Mouse (Mus musculus): Measurements from ENCODE around the gene Gm6034. TPM values are rescaled to one million over a fixed set of nuclear protein-coding genes. Genes with fewer than 3 reads are reported as not detected.

Gm6034 gene
- total and polyA plus RNA-seq, 3 experiments = not detected

Other genes starting within 250 kb of the Gm6034 start
- gene Ier3, start 221.3 kb upstream of the Gm6034 start, total RNA-seq (2021) = 10 to 100 TPM; 15.6 to 37.0 TPM
- gene Ier3, start 221.3 kb upstream of the Gm6034 start, polyA plus RNA-seq (2012; rRNA removed) = 30.9 and 33.1 TPM in 2 replicates
- 100 to 1,000 TPM; 133 to 148 TPM for gene Flot1, start 219.7 kb upstream of the Gm6034 start, total RNA-seq (2021)
- 138 and 144 TPM in 2 replicates for gene Flot1, start 219.7 kb upstream of the Gm6034 start, polyA plus RNA-seq (2012; rRNA removed)
- 10 to 100 TPM; 83.0 to 90.1 TPM for gene Tubb5, start 204.7 kb upstream of the Gm6034 start, total RNA-seq (2021)
- 108 and 134 TPM in 2 replicates for gene Tubb5, start 204.7 kb upstream of the Gm6034 start, polyA plus RNA-seq (2012; rRNA removed)
- gene Mdc1, start 201.4 kb upstream of the Gm6034 start, total RNA-seq (2021) = 10 to 100 TPM; 13.2 to 13.3 TPM
- gene Mdc1, start 201.4 kb upstream of the Gm6034 start, polyA plus RNA-seq (2012; rRNA removed) = 4.2 and 8.3 TPM in 2 replicates
- gene Nrm, start 181.6 kb upstream of the Gm6034 start, total RNA-seq (2021) = 1 to 10 TPM; 1.8 TPM
- 5.3 and 5.6 TPM in 2 replicates for gene Nrm, start 181.6 kb upstream of the Gm6034 start, polyA plus RNA-seq (2012; rRNA removed)
- 10 to 100 TPM; 12.8 to 18.6 TPM for gene Ppp1r18, start 177.4 kb upstream of the Gm6034 start, total RNA-seq (2021)
- 18.9 and 21.3 TPM in 2 replicates for gene Ppp1r18, start 177.4 kb upstream of the Gm6034 start, polyA plus RNA-seq (2012; rRNA removed)
- 10 to 100 TPM; 19.3 to 20.3 TPM for gene Dhx16, start 163.1 kb upstream of the Gm6034 start, total RNA-seq (2021)
- 27.7 and 38.0 TPM in 2 replicates for gene Dhx16, start 163.1 kb upstream of the Gm6034 start, polyA plus RNA-seq (2012; rRNA removed)
- gene 2310061I04Rik, start 145.5 kb upstream of the Gm6034 start, total RNA-seq (2021) = 100 to 1,000 TPM in 1 of 2 experiments, 10 to 100 TPM in 1; 99.4 to 116 TPM
- 164 and 176 TPM in 2 replicates for gene 2310061I04Rik, start 145.5 kb upstream of the Gm6034 start, polyA plus RNA-seq (2012; rRNA removed)
- gene Atat1, start 132.9 kb upstream of the Gm6034 start, total RNA-seq (2021) = 1 to 10 TPM; 6.0 TPM
- gene Atat1, start 132.9 kb upstream of the Gm6034 start, polyA plus RNA-seq (2012; rRNA removed) = 22.0 and 24.3 TPM in 2 replicates
- 10 to 100 TPM; 50.9 to 56.2 TPM for gene Mrps18b, start 126.6 kb upstream of the Gm6034 start, total RNA-seq (2021)
- gene Mrps18b, start 126.6 kb upstream of the Gm6034 start, polyA plus RNA-seq (2012; rRNA removed) = 76.0 and 99.7 TPM in 2 replicates
- 10 to 100 TPM; 26.4 to 40.9 TPM for gene Ppp1r10, start 126.5 kb upstream of the Gm6034 start, total RNA-seq (2021)
- 18.1 and 18.7 TPM in 2 replicates for gene Ppp1r10, start 126.5 kb upstream of the Gm6034 start, polyA plus RNA-seq (2012; rRNA removed)
- gene Abcf1, start 73.2 kb upstream of the Gm6034 start, total RNA-seq (2021) = 10 to 100 TPM; 63.0 to 75.2 TPM
- gene Abcf1, start 73.2 kb upstream of the Gm6034 start, polyA plus RNA-seq (2012; rRNA removed) = 54.5 and 59.6 TPM in 2 replicates
- 10 to 100 TPM; 27.4 to 35.6 TPM for gene Gnl1, start 63.1 kb upstream of the Gm6034 start, total RNA-seq (2021)
- gene Gnl1, start 63.1 kb upstream of the Gm6034 start, polyA plus RNA-seq (2012; rRNA removed) = 17.0 and 18.2 TPM in 2 replicates
- 1 to 10 TPM; 3.9 to 4.3 TPM for gene Prr3, start 62.7 kb upstream of the Gm6034 start, total RNA-seq (2021)
- 6.8 and 7.6 TPM in 2 replicates for gene Prr3, start 62.7 kb upstream of the Gm6034 start, polyA plus RNA-seq (2012; rRNA removed)
- 1 to 10 TPM; 7.5 to 9.6 TPM for gene H2-T24, start 22.4 kb upstream of the Gm6034 start, total RNA-seq (2021)
- 4.3 and 9.4 TPM in 2 replicates for gene H2-T24, start 22.4 kb upstream of the Gm6034 start, polyA plus RNA-seq (2012; rRNA removed)
- 10 to 100 TPM; 27.3 to 34.1 TPM for gene H2-T23, start 10.1 kb upstream of the Gm6034 start, total RNA-seq (2021)
- gene H2-T23, start 10.1 kb upstream of the Gm6034 start, polyA plus RNA-seq (2012; rRNA removed) = 43.4 and 46.4 TPM in 2 replicates
- gene H2-T22, start 214 bp upstream of the Gm6034 start, total RNA-seq (2021) = 10 to 100 TPM in 1 of 2 experiments, 1 to 10 TPM in 1; 7.4 to 10.6 TPM
- 23.4 and 23.8 TPM in 2 replicates for gene H2-T22, start 214 bp upstream of the Gm6034 start, polyA plus RNA-seq (2012; rRNA removed)
- 1 to 10 TPM; 3.5 to 4.4 TPM for gene Gm11127, start 15.4 kb downstream of the Gm6034 start, total RNA-seq (2021)
- not detected in 2 replicates for gene Gm11127, start 15.4 kb downstream of the Gm6034 start, polyA plus RNA-seq (2012; rRNA removed)
- gene Gm19684, start 78.7 kb downstream of the Gm6034 start, total RNA-seq (2021) = under 1 TPM in 1 of 2 experiments, not detected in 1; 0.23 TPM
- gene Gm19684, start 78.7 kb downstream of the Gm6034 start, polyA plus RNA-seq (2012; rRNA removed) = 0.16 and 0.41 TPM in 2 replicates
- gene Gm7030, start 86.5 kb downstream of the Gm6034 start, total RNA-seq (2021) = not detected
- not detected in 2 replicates for gene Gm7030, start 86.5 kb downstream of the Gm6034 start, polyA plus RNA-seq (2012; rRNA removed)
- under 1 TPM in 1 of 2 experiments, not detected in 1; 0.29 TPM for gene Gm8909, start 125.6 kb downstream of the Gm6034 start, total RNA-seq (2021)
- gene Gm8909, start 125.6 kb downstream of the Gm6034 start, polyA plus RNA-seq (2012; rRNA removed) = not detected in 2 replicates
- gene H2-T3, start 147.3 kb downstream of the Gm6034 start, total RNA-seq (2021) = not detected
- gene H2-T3, start 147.3 kb downstream of the Gm6034 start, polyA plus RNA-seq (2012; rRNA removed) = not detected in 2 replicates
- gene Rpp21, start 215.1 kb downstream of the Gm6034 start, total RNA-seq (2021) = 10 to 100 TPM; 35.5 to 43.8 TPM
- 49.8 and 59.1 TPM in 2 replicates for gene Rpp21, start 215.1 kb downstream of the Gm6034 start, polyA plus RNA-seq (2012; rRNA removed)
- 1 to 10 TPM; 6.7 to 7.6 TPM for gene Trim39, start 229.3 kb downstream of the Gm6034 start, total RNA-seq (2021)
- gene Trim39, start 229.3 kb downstream of the Gm6034 start, polyA plus RNA-seq (2012; rRNA removed) = 6.0 and 8.7 TPM in 2 replicates
- not detected for gene H2-M10.2, start 243.5 kb downstream of the Gm6034 start, total RNA-seq (2021)
- not detected in 2 replicates for gene H2-M10.2, start 243.5 kb downstream of the Gm6034 start, polyA plus RNA-seq (2012; rRNA removed)